Mouse (Mus musculus): Measurements from ENCODE around the gene Gmps. TPM values are rescaled to one million over a fixed set of nuclear protein-coding genes. Genes with fewer than 3 reads are reported as not detected.

The Gmps gene
- total and polyA plus RNA-seq, 3 experiments, result 22.4 to 46.2 (median 38.6) TPM

GRCm38 (mm10) chr3:63963421-63964099 is 12.3 kb upstream of the Gmps start:
- peaks cover 22% of the 10 kb centered on the region for H3K79me2 ChIP-seq (replicated peaks; ENCODE audit: control insufficient read depth, extremely low read depth, insufficient read depth, poor library complexity, severe bottlenecking)
- no peak for DNase-seq (ENCODE audit: extremely low read depth)
- no peaks in the 10 kb centered on the region for H3K27me3 ChIP-seq (replicated peaks)
- H3K4me1 ChIP-seq (ENCODE audit: control insufficient read depth in 1 of 2, insufficient read depth in 2 of 2), result peaks cover 0 to 19% of the 10 kb centered on the region in 2 experiments; a peak in 3 of 4 replicates
- dilution Hi-C loops (cut with MboI; ENCODE audit: extremely low pct_ligation_motif_present, extremely low pct_unique_long_range_greater_than_20kb, low sequenced_read_pairs) (no loop called here), in situ Hi-C loops (cut with MboI; ENCODE audit: low pct_ligation_motif_present, low pct_unique_long_range_greater_than_20kb, low sequenced_read_pairs) (no loop called here)
- H3K4me2 ChIP-seq (ENCODE audit: insufficient read depth, low read depth, poor library complexity, severe bottlenecking), result peak overlapping the region; percentile 32
- H3K4me3 ChIP-seq (replicated peaks in 1 of 3; ENCODE audit: low read depth in 2 of 3, low read length in 2 of 3, poor library complexity in 1 of 3), result peak overlapping the region; percentile 83 to 96 (median 85)
- H3K27ac ChIP-seq (ENCODE audit: insufficient read depth, low read depth), result peak overlapping the region; percentile 60
- no peak for TF ChIP-seq ZMIZ1 (IDR thresholded peaks at IDR 0.05; ENCODE audit: low read depth, low read length)
- TF ChIP-seq SIN3A (IDR thresholded peaks at IDR 0.05; ENCODE audit: low read length), result 0 out of 2 replicates have a peak, but pooled peaks have one; percentile 31
- TF ChIP-seq MXI1 (IDR thresholded peaks at IDR 0.05; ENCODE audit: low read depth, low read length), result peak; percentile 24; the same call in 1 of the 2 replicates
- no peak for TF ChIP-seq JUND (conservative IDR thresholded peaks at IDR 0.05; ENCODE audit: low read depth, low read length)
- TF ChIP-seq MEF2A (IDR thresholded peaks at IDR 0.05; ENCODE audit: borderline replicate concordance, low read depth, low read length), result peak; percentile 70; the same call in 1 of the 2 replicates
- TF ChIP-seq ELF1 (IDR thresholded peaks at IDR 0.05; ENCODE audit: low read depth, low read length), result 0 out of 2 replicates have a peak, but pooled peaks have one; percentile 30
- H3K9me3 ChIP-seq (replicated peaks; ENCODE audit: low read length), result no peaks in the 10 kb centered on the region
- H3K9ac ChIP-seq (ENCODE audit: insufficient read depth, low read depth), result peak overlapping the region; percentile 68
- peaks cover 0 to 11% of the 10 kb centered on the region in 2 experiments for H3K36me3 ChIP-seq (replicated peaks in 1 of 2; ENCODE audit: control insufficient read depth in 1 of 2, insufficient read depth in 1 of 2, low read length in 1 of 2)

- H3K9me3 ChIP-seq (replicated peaks; ENCODE audit: low read length), result no peaks in the 10 kb centered on the region
- peak within 1 kb of the TSS; percentile 60 for H3K27ac ChIP-seq (ENCODE audit: insufficient read depth, low read depth)
- dilution Hi-C loops (cut with MboI; ENCODE audit: extremely low pct_ligation_motif_present, extremely low pct_unique_long_range_greater_than_20kb, low sequenced_read_pairs), result no loop called here
- DNase-seq (ENCODE audit: extremely low read depth), result peak; percentile 100
- peaks cover 0 to 10% of the 10 kb centered on the region in 2 experiments for H3K36me3 ChIP-seq (replicated peaks in 1 of 2; ENCODE audit: control insufficient read depth in 1 of 2, insufficient read depth in 1 of 2, low read length in 1 of 2)
- H3K27me3 ChIP-seq (replicated peaks), result no peaks in the 10 kb centered on the region
- peaks cover 0 to 18% of the 10 kb centered on the region in 2 experiments; a peak in 3 of 4 replicates for H3K4me1 ChIP-seq (ENCODE audit: control insufficient read depth in 1 of 2, insufficient read depth in 2 of 2)
- H3K4me3 ChIP-seq (replicated peaks in 1 of 3; ENCODE audit: low read depth in 2 of 3, low read length in 2 of 3, poor library complexity in 1 of 3), result peak within 1 kb of the TSS; percentile 83 to 96 (median 85)
- peak within 1 kb of the TSS; percentile 90 for H3K4me2 ChIP-seq (ENCODE audit: insufficient read depth, low read depth, poor library complexity, severe bottlenecking)
- peak within 1 kb of the TSS; percentile 78 for H3K9ac ChIP-seq (ENCODE audit: insufficient read depth, low read depth)
- in situ Hi-C loops (cut with MboI; ENCODE audit: low pct_ligation_motif_present, low pct_unique_long_range_greater_than_20kb, low sequenced_read_pairs), result no loop called here
- peaks cover 22% of the 10 kb centered on the region for H3K79me2 ChIP-seq (replicated peaks; ENCODE audit: control insufficient read depth, extremely low read depth, insufficient read depth, poor library complexity, severe bottlenecking)
- no peak for TF ChIP-seq ZNF384 (IDR thresholded peaks at IDR 0.05; ENCODE audit: low read depth, low read length)
- TF ChIP-seq MXI1 (IDR thresholded peaks at IDR 0.05; ENCODE audit: low read depth, low read length), result peak; percentile 74; the same call in 1 of the 2 replicates
- TF ChIP-seq RAD21 (IDR thresholded peaks at IDR 0.05; ENCODE audit: low read depth, low read length), result no peak
- TF ChIP-seq CTCF (conservative IDR thresholded peaks at IDR 0.05 in 1 of 2, IDR thresholded peaks at IDR 0.05 in 1 of 2; ENCODE audit: low read depth in 2 of 2, low read length in 2 of 2), result no peak
- TF ChIP-seq SIN3A (IDR thresholded peaks at IDR 0.05; ENCODE audit: low read length), result peak; percentile 90
- peak; percentile 98 for TF ChIP-seq MYC (IDR thresholded peaks at IDR 0.05; ENCODE audit: low read depth, low read length)
- TF ChIP-seq MAZ (IDR thresholded peaks at IDR 0.05; ENCODE audit: low read depth, low read length), result 0 out of 2 replicates have a peak, but pooled peaks have one; percentile 27
- peak; percentile 93 for TF ChIP-seq USF1 (IDR thresholded peaks at IDR 0.05; ENCODE audit: low read depth, low read length)
- TF ChIP-seq UBTF (IDR thresholded peaks at IDR 0.05; ENCODE audit: low read depth, low read length), result peak; percentile 59; the same call in 1 of the 2 replicates
- TF ChIP-seq BHLHE40 (IDR thresholded peaks at IDR 0.05; ENCODE audit: low read depth, low read length), result peak; percentile 95
- no peak for TF ChIP-seq JUN (IDR thresholded peaks at IDR 0.05; ENCODE audit: insufficient read depth, low read depth, low read length)
- TF ChIP-seq MAFK (IDR thresholded peaks at IDR 0.05; ENCODE audit: insufficient replicate concordance, low read length), result no peak
- peak; percentile 95 for TF ChIP-seq KAT2A (IDR thresholded peaks at IDR 0.05; ENCODE audit: insufficient replicate concordance, low read length)
- peak; percentile 97 for TF ChIP-seq NRF1 (IDR thresholded peaks at IDR 0.05; ENCODE audit: low read depth, low read length)
- peak; percentile 91 for TF ChIP-seq MEF2A (IDR thresholded peaks at IDR 0.05; ENCODE audit: borderline replicate concordance, low read depth, low read length)
- peak; percentile 90 for TF ChIP-seq TCF12 (IDR thresholded peaks at IDR 0.05; ENCODE audit: low read depth, low read length)
- TF ChIP-seq POLR2AphosphoS2 (IDR thresholded peaks at IDR 0.05; ENCODE audit: low read depth, low read length), result peak; percentile 42; the same call in 1 of the 2 replicates
- TF ChIP-seq GABPA (IDR thresholded peaks at IDR 0.05; ENCODE audit: insufficient replicate concordance, low read depth, low read length), result peak; percentile 25; the same call in 1 of the 2 replicates
- peak; percentile 42 for TF ChIP-seq NELFE (IDR thresholded peaks at IDR 0.05; ENCODE audit: low read depth, low read length)
- TF ChIP-seq CHD2 (IDR thresholded peaks at IDR 0.05; ENCODE audit: low read length), result peak; percentile 55; the same call in 1 of the 2 replicates
- TF ChIP-seq POLR2A (IDR thresholded peaks at IDR 0.05; ENCODE audit: low read depth, low read length), result peak; percentile 79
- peak; percentile 86 for TF ChIP-seq IRF4 (IDR thresholded peaks at IDR 0.05; ENCODE audit: low read depth, low read length)
- TF ChIP-seq ELF1 (IDR thresholded peaks at IDR 0.05; ENCODE audit: low read depth, low read length), result peak; percentile 92
- peak; percentile 95 for TF ChIP-seq HCFC1 (IDR thresholded peaks at IDR 0.05; ENCODE audit: low read depth, low read length)
- TF ChIP-seq MAX (IDR thresholded peaks at IDR 0.05; ENCODE audit: low read length), result peak; percentile 98
These were observed 11.6 kb upstream of the Gmps start, which contains the start of gene Slc33a1 for GRCm38 (mm10) chr3:63964100-63964921. Slc33a1 (minus strand) TSS chr3:63964768.

Data from CH12.LX (cell line).